Mouse (Mus musculus) left cerebral cortex, adult 18-20 months (tissue): ENCODE measurements around the gene Tomt. TPM values are rescaled to one million over a fixed set of nuclear protein-coding genes. Genes with fewer than 3 reads are reported as not detected.
"Not testable (repeated sequence)": the region's sequence is repeated elsewhere in the genome, so short reads cannot be mapped to it uniquely, and the experiment has no call there.

ENCODE experiments used
- DNase-seq, 2 experiments: peaks; one replicate each; pipeline ENCODE4 v3.0.0; 2021 to 2022; ENCODE audit warnings: low spot score in 2 of 2, mixed read lengths in 1 of 2
- long read RNA-seq, 2 experiments: library from polyadenylated mRNA; stranded (forward); transcript quantifications; one replicate each; pipeline ENCODE4 v2.0.0; 2021
- total RNA-seq, 2 experiments: library from RNA; stranded (reverse); gene quantifications; 2 replicates each; pipeline ENCODE4 v1.2.3; 2021

Tomt gene
- not detected for total RNA-seq
- long read RNA-seq, experiment 1, result 0 reads
- long read RNA-seq, experiment 2, result 0 reads

- DNase-seq, result no peak
These were observed at the start of gene Tomt for GRCm38 (mm10) chr7:101906287-101906681. Gene Tomt (minus strand): TSS chr7:101906359.

GRCm38 (mm10) chr7:101955862-101956261, 49.7 kb upstream of the Tomt start:
- no peak for DNase-seq

- DNase-seq, result no peak
These were observed 49.1 kb upstream of the Tomt start for GRCm38 (mm10) chr7:101955276-101955675.

GRCm38 (mm10) chr7:101954163-101954562, 48.0 kb upstream of the Tomt start:
- peak; percentile 25 to 36 for DNase-seq

- no peak for DNase-seq
These were observed 45.9 kb upstream of the Tomt start for GRCm38 (mm10) chr7:101952098-101952497.

GRCm38 (mm10) chr7:101951648-101952047, 45.5 kb upstream of the Tomt start:
- no peak for DNase-seq

- not testable (repeated sequence) for DNase-seq
These were observed 42.8 kb upstream of the Tomt start for GRCm38 (mm10) chr7:101949008-101949407.

GRCm38 (mm10) chr7:101939758-101940157, 33.6 kb upstream of the Tomt start:
- DNase-seq, result no peak

GRCm38 (mm10) chr7:101938348-101938747, 32.2 kb upstream of the Tomt start:
- DNase-seq, result no peak

GRCm38 (mm10) chr7:101937569-101937968, 31.4 kb upstream of the Tomt start:
- peak in 1 of 2 experiments; percentile 24 for DNase-seq

- DNase-seq, result no peak
These were observed 30.8 kb upstream of the Tomt start for GRCm38 (mm10) chr7:101936996-101937395.

GRCm38 (mm10) chr7:101935957-101936356, 29.8 kb upstream of the Tomt start:
- DNase-seq, result no peak

- peak; percentile 95 to 96 for DNase-seq
These were observed 27.6 kb upstream of the Tomt start, which contains the start of the genes Lrrc51 and Numa1 for GRCm38 (mm10) chr7:101933751-101934240. Gene Lrrc51 (minus strand): TSS chr7:101933895. Gene Numa1 (plus strand): TSS chr7:101934111.

GRCm38 (mm10) chr7:101933300-101933699, 27.1 kb upstream of the Tomt start:
- DNase-seq, result no peak

- no peak for DNase-seq
These were observed 26.4 kb upstream of the Tomt start for GRCm38 (mm10) chr7:101932551-101932950.

- no peak for DNase-seq
These were observed 21.9 kb upstream of the Tomt start for GRCm38 (mm10) chr7:101928093-101928492.

GRCm38 (mm10) chr7:101925892-101926291, 19.7 kb upstream of the Tomt start:
- not testable (repeated sequence) for DNase-seq

- DNase-seq, result peak; percentile 60 to 64
These were observed 11.9 kb upstream of the Tomt start for GRCm38 (mm10) chr7:101918071-101918470.

- no peak for DNase-seq
These were observed 5.8 kb upstream of the Tomt start for GRCm38 (mm10) chr7:101911982-101912381.

- no peak for DNase-seq
These were observed 4.0 kb upstream of the Tomt start for GRCm38 (mm10) chr7:101910138-101910537.

GRCm38 (mm10) chr7:101908367-101908766, 2.2 kb upstream of the Tomt start:
- DNase-seq, result no peak

GRCm38 (mm10) chr7:101906696-101907095, 537 bp upstream of the Tomt start:
- no peak for DNase-seq

- DNase-seq, result peak; percentile 100
These were observed 435 bp downstream of the Tomt start, which contains the start of gene Lamtor1 for GRCm38 (mm10) chr7:101905561-101906286. Gene Lamtor1 (plus strand): TSS chr7:101905904.
